Mouse (Mus musculus): Measurements from ENCODE around the gene Ywhag.

DNA sequence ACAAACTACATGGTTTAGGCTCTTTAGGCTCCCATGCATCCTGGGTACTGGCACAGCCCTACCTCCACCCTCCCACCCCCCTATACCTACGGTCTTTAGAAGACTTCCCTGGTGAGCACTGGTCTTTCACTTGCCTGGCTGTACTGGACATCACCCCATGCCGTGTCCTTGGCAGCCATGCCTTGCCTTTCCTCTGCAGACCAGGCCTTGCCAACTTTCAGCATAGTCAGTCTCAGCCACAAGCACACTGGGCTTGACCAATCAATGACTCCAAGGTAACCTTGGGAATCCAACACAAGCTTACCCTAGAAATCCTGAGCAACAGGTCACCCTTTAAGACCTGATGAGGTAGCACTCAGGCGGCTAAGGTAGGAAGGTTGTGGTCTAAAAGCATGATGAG lies 17.8 kb downstream of the Ywhag start:
- TF ChIP-seq CTCF (IDR thresholded peaks at IDR 0.05; ENCODE audit: control insufficient read depth, insufficient read depth, insufficient read length), result no peak
- no peak for TF ChIP-seq MYOD1 (IDR thresholded peaks at IDR 0.05; ENCODE audit: control insufficient read depth, insufficient read length, low read depth)
- TF ChIP-seq USF1 (IDR thresholded peaks at IDR 0.05; ENCODE audit: low read depth), result no peak
- no peak for TF ChIP-seq CEBPB (IDR thresholded peaks at IDR 0.05; ENCODE audit: low read depth)
- TF ChIP-seq MYOG (IDR thresholded peaks at IDR 0.05; ENCODE audit: control insufficient read depth, extremely low read depth, insufficient read length), result no peak
- no peak for TF ChIP-seq MAX (IDR thresholded peaks at IDR 0.05)
- no peak for TF ChIP-seq FOSL1 (IDR thresholded peaks at IDR 0.05; ENCODE audit: insufficient read depth, low read length, poor library complexity, severe bottlenecking)

Measured in C2C12 (cell line).